Mouse (Mus musculus): ENCODE data around the gene Btg4. TPM values are rescaled to one million over a fixed set of nuclear protein-coding genes. Genes with fewer than 3 reads are reported as not detected.
"Not testable (repeated sequence)": the region's sequence is repeated elsewhere in the genome, so short reads cannot be mapped to it uniquely, and the experiment has no call there.

Gene Btg4
- total RNA-seq, 2 experiments from 2014 or later = not detected

DNA sequence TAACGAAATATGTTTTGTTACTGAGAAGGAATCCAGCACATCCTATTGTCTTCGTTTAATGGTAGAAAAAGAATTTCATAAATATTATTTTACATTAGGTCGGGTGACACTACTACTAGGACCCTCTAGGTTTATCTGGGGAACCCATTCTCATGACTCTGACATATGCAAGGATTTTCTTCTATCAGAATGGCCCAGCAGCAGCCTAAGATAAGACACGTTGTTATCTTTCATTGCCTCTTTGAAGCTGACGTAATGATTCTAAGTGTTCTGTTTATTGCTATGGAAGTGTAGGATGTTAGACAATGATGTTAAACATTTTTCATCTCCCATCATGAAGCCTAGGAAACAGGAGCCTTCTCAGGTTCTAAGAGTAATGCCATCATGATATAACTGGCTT, 33.0 kb downstream of the Btg4 start:
- no peak for DNase-seq

DNA sequence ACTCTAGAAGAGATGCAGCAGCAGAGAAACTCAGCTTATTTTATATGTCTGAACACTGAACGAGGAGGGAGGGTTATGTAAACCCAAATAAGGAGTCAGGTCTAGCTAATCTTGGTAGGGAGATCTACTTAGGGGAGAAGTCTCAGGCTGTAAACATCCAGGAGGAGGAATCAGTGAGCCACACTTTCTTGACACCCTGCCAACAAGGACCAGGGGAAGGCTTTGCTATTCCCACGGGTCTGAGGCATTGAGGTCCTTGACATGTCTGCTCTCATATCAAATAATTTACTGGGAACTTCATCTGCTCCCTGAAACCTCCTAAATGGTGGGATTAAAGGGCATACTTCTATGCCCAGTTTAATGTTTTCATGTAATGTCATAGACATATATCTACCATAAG, 35.6 kb downstream of the Btg4 start:
- peak; percentile 54 for DNase-seq

DNA sequence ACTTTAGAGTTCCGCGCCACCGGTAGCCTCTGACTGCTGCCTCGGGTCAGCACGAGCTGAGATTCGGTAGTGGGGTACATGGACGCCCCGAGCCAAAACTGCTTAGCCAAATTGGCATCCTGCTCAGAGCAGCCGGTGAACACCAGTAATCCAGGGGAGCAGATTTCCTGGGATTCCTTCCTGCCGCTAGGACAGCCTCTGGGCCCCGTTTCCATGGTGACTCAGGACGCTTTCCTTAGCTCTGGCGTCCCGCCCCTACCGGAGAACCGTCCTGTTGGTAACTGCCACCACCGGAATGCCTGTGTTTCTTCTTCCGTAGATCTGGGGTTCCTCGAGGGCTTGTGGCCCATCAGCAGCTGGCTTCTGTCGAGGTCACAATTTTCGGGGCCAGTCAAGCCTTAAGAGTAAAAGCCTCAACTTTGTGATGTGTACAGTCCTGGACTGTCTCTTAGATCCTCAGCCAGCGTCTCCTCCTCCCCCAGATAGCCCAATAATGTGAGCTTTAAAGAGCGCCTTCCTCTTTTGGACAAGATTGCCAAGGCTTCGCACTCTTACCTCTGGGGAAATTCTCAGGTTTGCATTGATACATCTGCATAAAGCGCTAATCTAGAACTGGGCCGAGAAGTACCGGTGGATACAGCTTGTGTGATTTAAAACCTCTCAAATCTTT, 41.2 kb downstream of the Btg4 start, which contains the start of gene 4833427G06Rik:
Gene 4833427G06Rik, minus strand, starts transcription at position 323 of the 670 bp plus-strand sequence.
- peak; percentile 77 for DNase-seq

DNA sequence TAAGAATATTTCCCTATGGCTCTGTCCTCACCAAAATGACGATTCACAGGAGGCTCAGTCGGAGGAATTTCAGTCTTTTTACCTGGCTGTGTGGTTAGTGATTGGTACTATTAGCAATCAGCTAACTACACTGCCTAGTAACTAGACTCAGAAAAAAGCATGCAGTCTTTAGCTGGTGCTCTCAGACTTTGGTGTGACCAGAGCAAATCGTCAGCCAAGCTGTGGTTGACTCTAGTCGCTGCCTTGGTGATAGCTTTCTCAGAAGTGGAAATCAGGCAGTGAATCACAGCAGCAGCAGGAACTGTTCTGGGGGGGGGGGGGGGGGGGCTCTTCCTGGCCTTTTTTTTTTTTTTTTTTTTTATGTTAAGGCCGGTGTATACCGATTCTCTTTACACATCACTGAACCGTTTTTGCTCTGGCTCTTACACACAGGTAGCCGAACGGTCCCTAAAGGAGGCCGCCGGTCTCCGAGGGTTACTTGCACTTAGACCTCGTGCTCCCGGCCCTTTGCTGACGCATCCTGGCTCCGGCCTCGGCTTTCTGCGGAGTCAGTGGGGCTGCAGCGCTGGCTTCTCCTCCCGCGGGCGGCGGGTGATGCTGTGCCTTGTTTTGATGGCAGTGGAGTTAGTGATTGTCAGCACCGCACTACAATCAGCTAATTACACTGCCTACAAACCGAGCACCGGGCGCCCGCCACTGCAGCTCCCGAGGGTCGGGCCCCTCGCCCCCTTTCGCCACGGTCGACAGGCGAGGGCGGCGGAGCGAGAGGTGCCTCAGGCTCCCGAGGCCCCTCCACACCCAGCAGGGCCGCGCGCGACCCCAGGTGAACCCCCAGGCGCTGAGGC, 42.5 kb downstream of the Btg4 start:
- DNase-seq = peak; percentile 79

DNA sequence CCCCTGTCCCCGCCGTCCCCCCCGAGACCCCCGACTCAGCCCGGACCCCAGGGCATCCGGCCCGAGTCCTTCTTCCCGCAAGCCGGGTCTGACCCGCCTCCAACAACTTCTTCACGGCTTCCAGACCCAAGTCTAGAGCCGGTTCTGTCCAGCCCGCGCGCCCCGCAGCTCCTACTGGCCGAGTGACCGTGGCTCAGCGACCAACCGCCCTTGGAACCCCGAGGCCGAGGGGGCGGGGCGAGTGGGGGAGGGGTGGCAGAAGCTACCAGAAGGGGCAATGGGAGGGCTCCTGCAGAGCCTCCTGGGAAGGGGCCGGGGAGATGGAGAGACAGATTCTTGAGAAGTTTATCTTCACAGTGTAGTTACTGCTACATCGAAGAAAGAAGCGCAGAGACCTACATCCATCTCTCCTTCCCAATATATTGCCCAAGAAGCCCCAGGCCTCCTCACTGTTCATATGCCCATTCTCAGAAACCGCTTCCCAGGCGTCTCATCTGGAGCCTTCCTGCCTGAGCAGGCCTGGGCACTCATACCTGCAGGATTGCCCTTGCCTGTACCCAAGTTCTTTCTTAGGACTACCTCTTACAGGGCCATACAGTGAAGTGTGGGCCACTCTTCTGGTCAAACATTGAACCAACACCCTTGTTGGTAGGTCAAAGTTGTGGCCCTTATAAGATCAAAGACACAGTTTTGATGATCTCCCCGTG, 43.3 kb downstream of the Btg4 start:
- peak; percentile 78 for DNase-seq

DNA sequence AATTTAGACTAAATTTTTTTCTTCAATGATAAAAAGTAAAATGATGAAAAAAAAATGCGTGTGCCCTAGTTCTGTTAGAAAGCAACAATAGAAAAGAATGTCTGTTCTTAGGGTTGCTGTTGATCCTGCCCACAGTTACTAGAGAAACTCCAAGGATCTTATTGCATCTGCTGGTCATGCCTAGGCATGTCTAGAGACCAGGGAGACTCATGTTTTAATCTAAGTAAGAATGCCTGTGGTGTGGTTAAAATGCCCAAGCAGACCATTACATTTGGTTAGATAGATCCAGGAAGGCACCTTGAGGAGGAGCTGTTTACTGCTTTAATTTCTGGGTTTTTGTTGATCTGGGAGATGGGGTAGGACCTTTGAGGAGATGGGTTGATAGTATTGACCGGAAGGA, 45.0 kb downstream of the Btg4 start:
- DNase-seq = no peak

DNA sequence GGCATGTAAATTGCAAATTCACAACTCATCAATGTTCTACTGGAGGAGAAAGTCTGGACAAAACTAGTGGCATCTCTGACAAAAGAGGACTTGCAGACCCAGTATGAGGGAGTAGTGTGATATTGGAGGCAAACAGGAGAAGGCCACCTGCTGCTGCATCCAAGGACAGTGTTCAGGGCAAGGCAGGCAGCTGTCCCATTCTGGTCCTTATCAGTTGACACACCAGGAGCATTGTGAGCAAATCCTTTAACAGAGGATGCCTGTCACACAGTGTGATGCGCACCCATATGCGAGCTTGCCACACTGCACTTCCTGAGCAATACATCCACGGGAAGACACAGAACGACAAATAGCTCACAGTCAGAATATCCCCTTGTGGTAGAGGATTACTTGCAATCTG, 54.1 kb downstream of the Btg4 start:
- DNase-seq = no peak

DNA sequence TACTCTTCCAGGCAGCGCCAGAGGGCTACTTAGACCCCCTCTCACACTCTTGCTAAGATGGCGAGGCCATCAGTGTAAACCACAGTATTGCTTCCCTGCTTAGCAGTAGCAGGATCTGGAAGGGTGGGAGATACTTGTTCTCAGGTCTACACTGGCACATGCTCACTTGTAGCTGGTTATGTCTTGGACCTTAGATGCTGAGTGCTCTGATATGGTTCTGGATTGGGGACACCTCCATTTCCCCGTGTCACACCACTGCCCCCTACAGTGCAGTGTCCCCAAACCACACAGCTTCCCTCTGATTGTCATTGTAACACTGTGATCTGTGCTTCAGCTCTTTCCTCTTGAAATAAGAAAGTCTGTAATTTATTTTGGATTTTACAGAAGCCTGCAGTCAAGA, 76.3 kb downstream of the Btg4 start:
- peak; percentile 58 for DNase-seq

DNA sequence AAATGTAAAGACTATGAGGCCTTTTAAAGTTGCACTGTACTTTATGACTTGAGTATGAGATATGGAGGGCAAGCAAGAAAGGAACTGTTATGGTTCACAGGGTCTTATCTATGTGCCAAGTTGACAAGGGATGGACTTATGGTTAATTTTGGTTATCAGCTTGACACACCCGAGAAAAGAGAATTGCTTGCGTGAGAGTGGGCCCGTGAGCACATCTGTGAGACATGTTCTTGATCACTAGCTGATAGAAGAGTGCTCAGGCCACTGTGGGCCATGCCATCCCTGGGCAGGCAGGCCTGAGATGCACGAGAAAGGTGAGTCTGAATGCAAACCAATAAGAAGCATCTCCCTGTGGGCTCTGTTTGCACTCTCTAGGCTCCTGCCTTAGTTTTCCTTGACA, 76.7 kb downstream of the Btg4 start:
- DNase-seq = no peak

DNA sequence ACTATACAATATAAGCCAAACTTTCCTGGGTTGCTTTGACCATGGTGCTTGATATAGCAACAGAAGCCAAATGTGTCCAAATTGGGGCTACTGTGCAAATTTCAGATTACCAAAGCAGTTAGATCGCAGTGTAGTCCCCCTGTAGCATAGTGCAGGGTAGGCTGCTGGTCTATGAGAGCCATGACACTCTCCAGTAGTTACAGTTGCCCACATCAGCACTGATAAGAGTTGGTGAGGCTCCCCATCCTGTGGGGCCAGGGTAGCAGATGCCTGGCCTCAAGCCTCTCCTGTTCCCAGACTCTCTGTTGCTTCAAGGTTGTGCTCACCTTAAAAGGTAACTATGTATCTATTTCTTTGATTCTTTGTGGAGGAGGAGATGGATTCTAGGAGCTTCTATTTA, 77.1 kb downstream of the Btg4 start:
- no peak for DNase-seq

DNA sequence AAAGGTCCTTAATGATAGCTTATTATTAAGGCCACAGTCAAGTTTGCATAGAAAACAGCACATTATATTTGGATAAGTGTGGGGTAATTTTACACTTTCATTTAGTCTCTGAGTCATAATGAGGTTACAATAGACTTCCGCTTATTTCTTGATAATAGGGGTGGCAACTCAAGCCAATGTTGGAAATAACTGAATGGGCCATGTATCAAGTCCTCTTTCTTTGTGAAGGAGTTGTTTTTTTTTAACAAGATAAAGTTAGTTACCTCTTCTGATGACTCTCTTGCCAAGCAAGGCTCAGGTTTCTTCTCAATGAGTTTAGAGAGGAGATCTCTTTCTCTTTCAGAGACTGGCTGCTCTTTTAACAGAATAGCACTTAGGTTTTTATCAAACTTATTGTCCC, 77.6 kb downstream of the Btg4 start:
- DNase-seq = no peak

DNA sequence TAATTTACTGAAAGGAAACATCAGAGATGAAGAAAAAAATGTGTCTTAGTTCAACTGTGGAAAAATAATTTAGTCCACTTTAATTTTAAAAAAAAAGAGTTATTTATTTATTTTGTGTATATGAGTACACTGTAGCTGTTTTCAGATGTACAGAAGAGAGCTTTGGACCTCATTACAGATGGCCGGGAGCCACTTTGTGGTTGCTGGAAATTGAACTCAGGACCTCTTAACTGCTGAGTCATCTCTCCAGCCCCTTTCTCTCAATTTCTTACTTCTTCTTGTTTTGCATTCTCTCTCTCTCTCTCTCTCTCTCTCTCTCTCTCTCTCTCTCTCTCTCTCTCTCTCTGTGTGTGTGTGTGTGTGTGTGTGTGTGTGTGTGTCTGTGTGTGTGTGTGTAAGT, 78.7 kb downstream of the Btg4 start:
- DNase-seq = not testable (repeated sequence)

DNA sequence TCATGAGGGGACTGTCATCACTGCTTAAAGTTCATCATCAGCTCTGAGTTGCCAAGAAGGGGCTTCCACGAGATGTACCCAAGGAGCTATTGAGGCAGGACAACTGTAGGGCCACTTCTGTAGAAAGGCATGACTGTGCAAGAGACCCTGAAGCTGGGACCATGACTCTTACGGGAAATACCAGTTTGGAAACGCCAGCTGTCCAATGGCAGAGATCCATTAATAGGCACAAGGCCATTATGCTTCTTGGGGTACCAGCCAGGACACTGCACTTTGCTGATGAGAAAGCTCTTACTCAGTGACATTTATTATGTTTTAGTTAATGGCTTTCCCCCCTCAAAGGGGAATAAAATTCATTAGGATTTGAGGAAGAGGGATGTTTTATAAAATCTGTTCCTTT, 80.0 kb downstream of the Btg4 start:
- DNase-seq = no peak

DNA sequence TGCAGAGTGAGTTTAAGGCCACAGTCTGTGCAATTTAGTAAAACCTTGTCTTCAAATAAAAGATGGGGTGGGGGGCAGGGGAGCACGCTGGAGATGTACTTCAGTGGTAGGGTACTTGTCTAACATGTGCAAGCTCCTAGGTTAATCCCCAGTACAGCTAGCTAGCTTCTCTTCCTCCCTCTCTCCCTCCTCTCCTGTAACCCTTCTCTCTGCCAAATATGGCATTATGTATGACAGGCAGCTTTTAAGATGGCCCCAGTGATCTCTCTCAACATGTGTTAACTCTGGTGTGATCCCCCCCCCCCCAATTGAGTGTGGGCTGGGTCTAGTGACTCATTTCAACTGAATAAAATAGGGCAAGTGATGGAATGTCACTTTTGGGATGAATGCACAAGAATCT, 82.7 kb downstream of the Btg4 start:
- no peak for DNase-seq

DNA sequence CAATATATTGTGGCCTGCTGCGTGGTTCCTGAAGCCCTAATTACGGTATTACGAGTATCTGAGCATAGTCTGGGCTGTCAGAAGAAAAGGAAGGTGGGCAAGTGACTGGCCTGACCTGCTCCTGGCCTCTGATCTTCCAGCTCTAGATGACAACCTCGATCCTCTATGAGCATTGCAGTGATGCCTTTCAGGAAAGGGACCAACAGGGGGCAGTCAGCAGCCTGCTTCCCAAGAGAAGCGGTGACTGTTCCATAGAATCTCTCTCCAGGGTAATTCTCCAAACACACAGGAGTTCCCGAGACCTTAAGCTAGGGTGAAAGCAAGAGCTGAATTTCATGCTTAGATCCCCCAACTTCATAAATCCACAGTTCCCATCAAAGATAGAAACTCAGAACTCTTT, 83.5 kb downstream of the Btg4 start:
- no peak for DNase-seq

DNA sequence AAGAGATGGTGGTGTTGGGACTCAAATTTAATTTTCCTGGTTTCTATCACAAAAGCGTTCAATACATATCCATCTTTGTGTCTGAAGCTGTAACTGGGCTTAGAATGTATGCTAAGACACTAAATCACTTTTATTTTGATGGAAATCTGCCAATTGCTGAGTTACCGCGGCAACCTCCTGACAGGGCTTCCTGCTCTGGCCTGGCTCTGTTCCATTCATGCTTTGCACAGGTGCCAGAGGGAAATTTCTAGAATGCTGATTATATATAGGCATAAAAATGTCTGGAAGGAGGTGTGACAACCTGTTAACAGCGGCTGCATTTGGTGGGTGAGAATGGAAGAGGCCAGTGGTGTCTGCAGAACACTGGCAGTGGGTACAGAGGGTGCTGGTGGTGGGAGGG, 85.8 kb downstream of the Btg4 start:
- DNase-seq = no peak

DNA sequence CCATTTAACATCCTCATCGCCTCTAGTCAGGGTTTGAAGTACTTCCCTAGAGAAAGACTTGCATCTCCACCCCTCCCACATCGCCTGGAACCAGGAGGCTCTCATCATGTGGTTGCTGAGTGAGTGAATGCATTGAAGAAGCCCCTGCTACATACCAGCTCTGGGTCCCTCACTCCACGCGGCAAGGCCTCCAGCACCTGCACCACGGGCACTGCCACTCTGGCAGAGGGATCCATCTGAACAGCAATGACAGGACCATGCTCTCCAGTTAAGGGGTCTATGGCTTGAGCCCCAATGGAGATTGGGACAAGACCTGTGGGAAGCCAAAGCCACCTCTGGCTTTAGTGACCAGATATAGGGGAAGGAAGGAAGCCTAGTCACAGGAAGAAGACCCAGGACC, 86.6 kb downstream of the Btg4 start:
- no peak for DNase-seq

DNA sequence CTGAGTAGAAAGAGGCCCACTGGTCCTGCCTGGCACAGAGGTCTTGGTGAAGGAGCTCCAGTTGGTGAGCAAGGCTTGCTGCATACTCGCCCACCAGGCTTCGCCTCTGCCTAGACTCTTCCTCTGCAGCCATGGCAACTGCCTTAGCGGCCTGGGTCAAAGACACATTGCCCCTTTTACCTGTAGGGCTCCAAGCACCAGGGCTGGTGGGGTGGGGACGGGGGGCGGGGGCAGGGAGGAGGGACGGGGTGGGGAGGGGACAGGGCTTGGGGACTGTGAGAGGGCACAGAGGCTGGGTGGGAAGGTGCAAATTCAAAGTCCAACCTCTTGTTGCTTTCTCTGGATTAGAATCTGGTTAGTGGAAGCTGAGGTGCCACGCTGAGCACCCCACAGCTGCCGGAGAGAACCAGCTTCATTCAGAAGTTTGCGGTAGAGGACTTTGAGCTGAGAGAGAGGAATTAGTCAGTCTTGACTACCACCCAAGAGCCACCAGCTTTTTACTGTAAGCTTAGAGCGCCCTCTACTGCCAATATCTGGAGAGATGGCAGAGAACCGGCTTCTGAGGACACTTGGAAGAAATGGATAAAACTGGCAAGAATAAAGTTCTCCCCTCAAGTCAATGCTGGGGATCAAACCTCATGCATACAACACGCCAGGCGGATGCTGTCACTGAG, 91.5 kb downstream of the Btg4 start:
- peak; percentile 79 for DNase-seq

DNA sequence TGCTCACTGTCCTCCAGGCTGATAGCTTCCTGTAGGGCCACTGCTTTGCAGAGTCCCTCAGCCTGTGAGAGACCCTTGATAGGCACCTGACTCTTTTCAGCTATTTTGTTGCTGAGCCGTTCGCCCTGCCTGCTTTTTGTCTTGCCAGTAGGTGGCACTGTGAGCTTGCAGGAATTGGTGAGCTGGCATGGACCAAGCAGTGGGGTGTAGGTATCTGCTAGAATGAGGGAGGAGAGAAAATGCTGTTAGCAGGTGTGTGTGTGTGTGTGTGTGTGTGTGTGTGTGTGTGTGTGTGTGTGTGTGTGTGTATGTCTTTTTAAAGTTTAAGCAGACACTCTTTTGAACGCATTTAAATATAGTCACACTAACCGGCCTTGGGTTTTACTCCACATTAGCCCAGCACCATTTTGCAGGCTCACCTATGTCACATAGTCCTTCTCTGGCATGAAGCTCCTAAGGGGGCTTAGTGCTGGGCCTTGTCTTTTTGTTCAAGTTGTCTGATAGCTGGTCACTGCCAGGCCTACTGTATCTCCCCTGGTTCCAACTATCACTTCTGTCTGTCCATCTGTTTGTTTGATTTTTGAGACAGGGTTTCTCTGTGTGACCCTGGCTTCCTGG, 101.2 kb downstream of the Btg4 start:
- peak; percentile 85 for DNase-seq

DNA sequence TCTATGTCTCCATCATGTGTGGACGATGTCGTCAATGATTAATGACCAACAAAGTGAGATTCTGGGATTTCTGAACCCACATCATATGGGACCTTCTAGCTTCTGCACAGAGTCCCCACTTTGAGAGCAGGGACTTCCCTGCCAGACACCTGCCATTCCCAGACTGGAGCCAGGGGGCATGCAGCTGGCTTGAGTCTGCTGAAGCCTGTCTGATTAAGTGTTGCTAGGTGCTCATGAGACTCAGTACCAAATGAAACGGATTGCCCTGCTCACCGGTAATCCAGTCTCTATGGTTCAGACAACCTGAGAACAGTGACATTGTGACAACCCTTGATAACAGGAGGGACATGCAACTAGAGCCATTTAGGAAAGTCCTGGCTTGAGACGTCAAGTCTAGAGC, 103.3 kb downstream of the Btg4 start:
- no peak for DNase-seq

DNA sequence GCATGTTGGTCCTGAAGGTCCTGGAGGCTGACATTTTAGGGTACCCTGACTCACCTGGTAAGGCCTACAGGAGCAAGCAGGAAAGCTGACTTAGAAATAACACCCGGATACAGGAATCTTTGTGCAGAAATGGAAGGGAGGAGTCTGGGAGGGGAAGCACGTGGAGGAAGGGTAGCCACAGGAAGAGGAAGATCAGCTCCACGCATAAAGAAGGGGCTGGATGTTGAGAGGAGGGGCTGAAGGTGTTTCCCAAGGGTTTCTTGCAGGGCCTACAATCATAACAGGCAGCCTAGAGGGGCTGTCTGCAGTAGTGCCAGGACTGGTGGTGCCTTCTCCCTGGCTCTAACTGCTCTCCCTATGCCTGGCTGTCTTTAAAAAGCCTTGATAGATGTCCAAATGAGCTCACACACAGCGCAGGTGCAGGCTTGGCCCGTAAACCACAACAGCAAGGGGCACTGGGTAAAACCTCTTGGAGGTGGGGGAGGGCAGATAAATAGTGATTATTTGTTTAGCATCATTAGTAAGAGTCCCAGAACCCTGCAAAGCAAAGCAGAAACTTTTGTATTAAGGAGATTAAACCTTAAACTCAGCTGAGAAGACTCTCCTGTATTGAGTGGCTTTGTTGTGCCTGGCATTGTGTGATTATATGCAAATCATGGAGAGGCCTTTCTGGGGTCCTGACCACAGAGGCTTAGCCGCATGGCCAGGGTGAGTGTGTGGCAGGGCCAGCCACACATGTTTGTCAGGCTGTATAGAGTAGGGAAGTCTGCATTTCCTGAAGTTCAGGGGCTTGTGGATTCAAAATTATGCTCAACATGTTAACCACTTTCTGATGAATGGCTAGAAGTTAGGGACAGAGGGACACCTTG, 104.8 kb downstream of the Btg4 start, which contains the start of gene Gm32742:
Gene Gm32742, minus strand, starts transcription at position 206 of the 869 bp plus-strand sequence.
- no peak for DNase-seq
